Mouse (Mus musculus) ovary, postnatal 10 days (tissue): ENCODE measurements around the gene Unc13a.

Source experiments
- DNase-seq: peaks from one replicate; pipeline ENCODE4 v3.0.0; 2022; ENCODE audit warnings: low spot score

The Unc13a gene

GRCm38 (mm10) chr8:71686143-71686734, 14.7 kb upstream of the Unc13a start:
- no peak for DNase-seq

GRCm38 (mm10) chr8:71685573-71685972, 14.0 kb upstream of the Unc13a start:
- DNase-seq: no peak

- DNase-seq: no peak
Observed at GRCm38 (mm10) chr8:71684701-71685100, 13.1 kb upstream of the Unc13a start.

- DNase-seq: no peak
Observed at GRCm38 (mm10) chr8:71682832-71683231, 11.3 kb upstream of the Unc13a start.

- DNase-seq: no peak
Observed at GRCm38 (mm10) chr8:71681369-71681915, 9.9 kb upstream of the Unc13a start.

- DNase-seq: no peak
Observed at GRCm38 (mm10) chr8:71680471-71680870, 8.9 kb upstream of the Unc13a start.

- DNase-seq: no peak
Observed at GRCm38 (mm10) chr8:71679550-71680168, 8.1 kb upstream of the Unc13a start.

- no peak for DNase-seq
Observed at GRCm38 (mm10) chr8:71679116-71679515, 7.6 kb upstream of the Unc13a start.

- DNase-seq: no peak
Observed at GRCm38 (mm10) chr8:71678216-71678615, 6.7 kb upstream of the Unc13a start.

GRCm38 (mm10) chr8:71677555-71677954, 6.0 kb upstream of the Unc13a start:
- DNase-seq: no peak

GRCm38 (mm10) chr8:71676803-71677202, 5.2 kb upstream of the Unc13a start:
- DNase-seq: no peak

- DNase-seq: peak; percentile 30
Observed at GRCm38 (mm10) chr8:71676020-71676741, 4.6 kb upstream of the Unc13a start, which contains the start of gene Jak3. TSS of gene Jak3 (plus strand) at chr8:71676296.

GRCm38 (mm10) chr8:71675456-71676019, 4.0 kb upstream of the Unc13a start:
- no peak for DNase-seq

- DNase-seq: no peak
Observed at GRCm38 (mm10) chr8:71674071-71674470, 2.5 kb upstream of the Unc13a start.

GRCm38 (mm10) chr8:71672168-71672735, 695 bp upstream of the Unc13a start:
- no peak for DNase-seq

- no peak for DNase-seq
Observed at GRCm38 (mm10) chr8:71670621-71671548, 672 bp downstream of the Unc13a start.

GRCm38 (mm10) chr8:71670198-71670597, 1.4 kb downstream of the Unc13a start:
- no peak for DNase-seq

- no peak for DNase-seq
Observed at GRCm38 (mm10) chr8:71668220-71668975, 3.2 kb downstream of the Unc13a start.

- DNase-seq: no peak
Observed at GRCm38 (mm10) chr8:71667256-71667655, 4.3 kb downstream of the Unc13a start.

GRCm38 (mm10) chr8:71666855-71667254, 4.7 kb downstream of the Unc13a start:
- no peak for DNase-seq
